Mouse (Mus musculus) cortical plate, adult 2 months (tissue): ENCODE measurements around the gene Arhgef3. TPM values are rescaled to one million over a fixed set of nuclear protein-coding genes. Genes with fewer than 3 reads are reported as not detected.

ENCODE experiments used
- H3K27ac ChIP-seq: fragments of 200-500 bp; 2 replicates; pipeline ENCODE4 v1.5.1; 2012; ENCODE audit warnings: low read length, control low read depth, inconsistent platforms; ENCODE audit not compliant: insufficient read depth
- H3K4me1 ChIP-seq: fragments of 200-500 bp; 2 replicates; pipeline ENCODE4 v1.6.1; 2011; ENCODE audit warnings: low read length; ENCODE audit not compliant: control insufficient read depth, insufficient read depth
- H3K4me3 ChIP-seq: fragments of 200-500 bp; 2 replicates; pipeline ENCODE4 v1.5.1; 2011; ENCODE audit warnings: mild to moderate bottlenecking, low read length, control low read depth; ENCODE audit not compliant: insufficient read depth
- CTCF ChIP-seq: fragments of 200-500 bp; IDR thresholded peaks from 2 replicates; pipeline ENCODE4 v1.5.1; 2011; ENCODE audit warnings: mild to moderate bottlenecking, control low read depth, low read length; ENCODE audit not compliant: insufficient read depth; ENCODE audit errors: extremely low read depth
- POLR2A ChIP-seq: fragments of 200-500 bp; IDR thresholded peaks from 2 replicates; pipeline ENCODE4 v1.6.1; 2011; ENCODE audit warnings: mild to moderate bottlenecking, low read length, control low read depth; ENCODE audit not compliant: insufficient read depth; ENCODE audit errors: extremely low read depth
- polyA plus RNA-seq: library from polyadenylated mRNA; depleted of rRNA; stranded (reverse); fragments of >200 nt; gene quantifications from 2 replicates; pipeline ENCODE4 v1.2.3, GENCODE M21; 2012

Arhgef3 gene
- polyA plus RNA-seq, 1 experiment = 42.9 TPM

- H3K4me3 ChIP-seq = no peak overlapping the region
- no peaks in the 10 kb centered on the region for H3K4me1 ChIP-seq
- TF ChIP-seq POLR2A (no peak), CTCF (no peak)
- H3K27ac ChIP-seq = no peak overlapping the region
Measured at GRCm38 (mm10) chr14:27108748-27109504, 5.8 kb upstream of the Arhgef3 start.

GRCm38 (mm10) chr14:27115275-27115660, 569 bp downstream of the Arhgef3 start:
- H3K27ac ChIP-seq = no peak overlapping the region
- TF ChIP-seq CTCF (no peak), POLR2A (no peak)
- no peaks in the 10 kb centered on the region for H3K4me1 ChIP-seq
- peak overlapping the region; percentile 18; the same call in 1 of the 2 replicates for H3K4me3 ChIP-seq

GRCm38 (mm10) chr14:27115991-27116390, 1.3 kb downstream of the Arhgef3 start:
- Histone ChIP-seq H3K27ac (no peak overlapping the region), H3K4me1 (no peaks in the 10 kb centered on the region), H3K4me3 (no peak overlapping the region)
- TF ChIP-seq CTCF (no peak), POLR2A (no peak)

GRCm38 (mm10) chr14:27116577-27117165, 2.0 kb downstream of the Arhgef3 start:
- Histone ChIP-seq H3K27ac (no peak overlapping the region), H3K4me3 (no peak overlapping the region), H3K4me1 (no peaks in the 10 kb centered on the region)
- no peak for TF ChIP-seq POLR2A
- TF ChIP-seq CTCF = no peak

- Histone ChIP-seq H3K4me3 (no peak overlapping the region), H3K4me1 (no peaks in the 10 kb centered on the region), H3K27ac (no peak overlapping the region)
- TF ChIP-seq CTCF = no peak
- no peak for TF ChIP-seq POLR2A
Measured at GRCm38 (mm10) chr14:27118546-27118945, 3.8 kb downstream of the Arhgef3 start.

GRCm38 (mm10) chr14:27122646-27123045, 7.9 kb downstream of the Arhgef3 start:
- TF ChIP-seq CTCF (no peak), POLR2A (no peak)
- H3K27ac ChIP-seq = no peak overlapping the region
- no peaks in the 10 kb centered on the region for H3K4me1 ChIP-seq
- H3K4me3 ChIP-seq = no peak overlapping the region

GRCm38 (mm10) chr14:27123543-27123942, 8.8 kb downstream of the Arhgef3 start:
- no peak for TF ChIP-seq CTCF
- TF ChIP-seq POLR2A = no peak
- H3K4me3 ChIP-seq = no peak overlapping the region
- H3K4me1 ChIP-seq = no peaks in the 10 kb centered on the region
- no peak overlapping the region for H3K27ac ChIP-seq

GRCm38 (mm10) chr14:27130031-27130430, 15.3 kb downstream of the Arhgef3 start:
- TF ChIP-seq CTCF (no peak), POLR2A (no peak)
- no peaks in the 10 kb centered on the region for H3K4me1 ChIP-seq
- H3K27ac ChIP-seq = no peak overlapping the region
- H3K4me3 ChIP-seq = no peak overlapping the region

- no peak overlapping the region for H3K4me3 ChIP-seq
- TF ChIP-seq POLR2A (no peak), CTCF (no peak)
- no peaks in the 10 kb centered on the region for H3K4me1 ChIP-seq
- no peak overlapping the region for H3K27ac ChIP-seq
Measured at GRCm38 (mm10) chr14:27130676-27131075, 16.0 kb downstream of the Arhgef3 start.

GRCm38 (mm10) chr14:27131521-27131920, 16.8 kb downstream of the Arhgef3 start:
- H3K4me1 ChIP-seq = no peaks in the 10 kb centered on the region
- TF ChIP-seq POLR2A (no peak), CTCF (no peak)
- H3K27ac ChIP-seq = no peak overlapping the region
- no peak overlapping the region for H3K4me3 ChIP-seq
